Mouse (Mus musculus): ENCODE measurements around the gene Trim45. TPM values are rescaled to one million over a fixed set of nuclear protein-coding genes. Genes with fewer than 3 reads are reported as not detected.

Trim45 gene
- polyA plus RNA-seq, 1 experiment = 7.6 TPM

DNA sequence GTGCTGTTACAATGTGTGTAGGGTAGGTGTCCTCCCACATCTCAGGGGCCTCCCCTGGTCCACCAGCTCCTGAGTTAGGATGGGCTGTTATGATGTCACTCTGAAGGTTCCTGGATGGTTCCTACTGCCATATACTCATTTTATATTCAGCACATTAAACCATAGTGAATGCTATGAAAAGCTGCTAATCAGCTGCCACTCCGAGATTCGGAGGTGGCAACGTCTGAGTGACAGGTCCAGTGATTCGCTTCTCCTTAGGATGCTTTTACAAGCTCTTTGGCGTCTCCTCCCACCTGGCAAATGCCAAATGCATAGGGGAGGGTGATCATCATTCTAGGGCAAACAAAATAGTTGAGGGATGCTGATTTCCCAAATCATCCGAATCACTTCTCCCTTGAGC is 26.5 kb upstream of the Trim45 start:
- H3K27me3 ChIP-seq (ENCODE audit: control insufficient read depth, insufficient read depth, low read length) = no peaks in the 10 kb centered on the region
- peaks cover 4% of the 10 kb centered on the region; the same call in 1 of the 2 replicates for H3K4me1 ChIP-seq (ENCODE audit: control insufficient read depth, insufficient read depth, low read length)
- no peak overlapping the region for H3K27ac ChIP-seq (ENCODE audit: insufficient read depth, low read length)
- 51% methylated on average over 6 of the region's 6 CpGs for WGBS
- DNase-seq = no peak
- H3K4me3 ChIP-seq (replicated peaks; ENCODE audit: insufficient read depth, low read depth, low read length) = no peak overlapping the region
- TF ChIP-seq CTCF (IDR thresholded peaks at IDR 0.05; ENCODE audit: borderline replicate concordance, insufficient read depth, low read depth, low read length) = no peak
- TF ChIP-seq POLR2A (IDR thresholded peaks at IDR 0.05; ENCODE audit: borderline replicate concordance, insufficient read depth, low read length) = no peak

DNA sequence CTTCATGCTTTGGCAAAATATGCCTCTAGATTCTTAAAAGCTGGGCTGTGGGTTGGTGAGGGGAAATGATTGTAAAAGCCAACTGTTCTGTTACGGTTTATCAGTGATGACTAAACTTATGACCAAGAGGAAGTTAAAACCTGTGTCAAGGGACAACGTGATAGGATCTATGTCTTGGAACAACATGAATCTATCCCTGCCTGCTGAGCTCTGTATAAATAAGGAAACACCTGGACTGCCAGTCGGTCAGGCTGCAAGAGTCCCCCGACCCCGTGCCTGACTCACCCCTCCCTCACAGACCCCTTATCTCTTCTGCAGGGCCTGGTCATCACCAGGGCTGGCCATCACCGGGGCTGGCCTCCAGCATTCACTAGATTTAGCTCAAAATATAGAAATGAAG is 15.9 kb upstream of the Trim45 start:
- no peak overlapping the region for H3K27ac ChIP-seq (ENCODE audit: insufficient read depth, low read length)
- 81% methylated on average over 6 of the region's 6 CpGs for WGBS
- TF ChIP-seq CTCF (IDR thresholded peaks at IDR 0.05; ENCODE audit: borderline replicate concordance, insufficient read depth, low read depth, low read length) (no peak), POLR2A (IDR thresholded peaks at IDR 0.05; ENCODE audit: borderline replicate concordance, insufficient read depth, low read length) (no peak)

GRCm38 (mm10) chr3:100906916-100907315 is 15.1 kb upstream of the Trim45 start:
- Histone ChIP-seq H3K4me1 (ENCODE audit: control insufficient read depth, insufficient read depth, low read length) (no peaks in the 10 kb centered on the region), H3K27me3 (ENCODE audit: control insufficient read depth, insufficient read depth, low read length) (no peaks in the 10 kb centered on the region), H3K27ac (ENCODE audit: insufficient read depth, low read length) (no peak overlapping the region), H3K4me3 (replicated peaks; ENCODE audit: insufficient read depth, low read depth, low read length) (no peak overlapping the region)
- 29% methylated on average over 3 of the region's 3 CpGs for WGBS
- no peak for TF ChIP-seq POLR2A (IDR thresholded peaks at IDR 0.05; ENCODE audit: borderline replicate concordance, insufficient read depth, low read length)
- TF ChIP-seq CTCF (IDR thresholded peaks at IDR 0.05; ENCODE audit: borderline replicate concordance, insufficient read depth, low read depth, low read length) = no peak
- DNase-seq = no peak

More for the DNA sequence above, 15.9 kb upstream of the Trim45 start:
- no peak overlapping the region for H3K4me3 ChIP-seq (replicated peaks; ENCODE audit: insufficient read depth, low read depth, low read length)
- no peaks in the 10 kb centered on the region for H3K27me3 ChIP-seq (ENCODE audit: control insufficient read depth, insufficient read depth, low read length)
- no peaks in the 10 kb centered on the region for H3K4me1 ChIP-seq (ENCODE audit: control insufficient read depth, insufficient read depth, low read length)
- DNase-seq = no peak

DNA sequence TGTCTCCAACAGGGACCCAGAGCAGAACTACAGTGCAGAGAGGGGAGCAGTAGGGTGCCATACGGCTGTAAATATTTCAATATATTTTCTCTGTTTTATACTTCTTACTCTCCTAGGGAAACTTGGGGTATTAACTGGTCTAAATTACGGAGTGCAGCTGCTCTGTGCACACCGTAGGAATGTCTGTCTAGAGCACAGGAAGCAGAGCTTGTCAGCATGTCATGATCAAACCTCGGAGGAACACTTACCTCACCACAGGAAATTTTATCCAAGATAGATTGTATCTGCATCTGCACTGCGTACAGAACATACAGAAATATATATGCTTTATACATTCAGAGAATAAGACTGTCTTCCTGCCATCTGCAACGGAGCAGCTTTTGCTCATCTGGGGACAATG is 13.4 kb upstream of the Trim45 start:
- H3K27me3 ChIP-seq (ENCODE audit: control insufficient read depth, insufficient read depth, low read length) = no peaks in the 10 kb centered on the region
- WGBS = 64% methylated on average over 6 of the region's 6 CpGs
- no peak overlapping the region for H3K27ac ChIP-seq (ENCODE audit: insufficient read depth, low read length)
- DNase-seq = no peak
- TF ChIP-seq POLR2A (IDR thresholded peaks at IDR 0.05; ENCODE audit: borderline replicate concordance, insufficient read depth, low read length) = no peak
- no peak for TF ChIP-seq CTCF (IDR thresholded peaks at IDR 0.05; ENCODE audit: borderline replicate concordance, insufficient read depth, low read depth, low read length)
- H3K4me1 ChIP-seq (ENCODE audit: control insufficient read depth, insufficient read depth, low read length) = no peaks in the 10 kb centered on the region
- no peak overlapping the region for H3K4me3 ChIP-seq (replicated peaks; ENCODE audit: insufficient read depth, low read depth, low read length)

GRCm38 (mm10) chr3:100910621-100911020 is 11.4 kb upstream of the Trim45 start:
- no peaks in the 10 kb centered on the region for H3K27me3 ChIP-seq (ENCODE audit: control insufficient read depth, insufficient read depth, low read length)
- no peaks in the 10 kb centered on the region for H3K4me1 ChIP-seq (ENCODE audit: control insufficient read depth, insufficient read depth, low read length)
- no peak for DNase-seq
- H3K4me3 ChIP-seq (replicated peaks; ENCODE audit: insufficient read depth, low read depth, low read length) = no peak overlapping the region
- 52% methylated on average over 5 of the region's 5 CpGs for WGBS
- TF ChIP-seq CTCF (IDR thresholded peaks at IDR 0.05; ENCODE audit: borderline replicate concordance, insufficient read depth, low read depth, low read length) (no peak), POLR2A (IDR thresholded peaks at IDR 0.05; ENCODE audit: borderline replicate concordance, insufficient read depth, low read length) (no peak)
- H3K27ac ChIP-seq (ENCODE audit: insufficient read depth, low read length) = no peak overlapping the region

DNA sequence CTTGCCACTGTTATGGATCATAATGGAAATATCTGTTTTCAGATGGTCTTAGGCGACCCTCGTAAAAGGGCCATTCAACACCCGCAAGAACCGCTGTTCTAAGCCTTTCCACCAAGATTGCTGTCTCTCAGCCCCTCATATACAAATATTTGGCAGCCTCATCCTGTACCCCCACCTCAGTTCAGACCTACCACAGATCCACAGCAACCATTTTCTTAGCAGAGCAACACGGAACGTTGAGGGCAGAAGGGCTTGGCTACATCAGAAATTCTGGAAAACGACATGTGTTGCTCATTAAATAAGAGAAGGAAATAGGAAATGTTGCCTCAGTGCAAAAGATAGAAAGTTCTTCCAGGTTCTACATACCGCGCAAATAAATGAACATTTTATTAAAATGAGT is 11.0 kb upstream of the Trim45 start:
- no peak overlapping the region for H3K27ac ChIP-seq (ENCODE audit: insufficient read depth, low read length)
- TF ChIP-seq POLR2A (IDR thresholded peaks at IDR 0.05; ENCODE audit: borderline replicate concordance, insufficient read depth, low read length) (no peak), CTCF (IDR thresholded peaks at IDR 0.05; ENCODE audit: borderline replicate concordance, insufficient read depth, low read depth, low read length) (no peak)
- no peaks in the 10 kb centered on the region for H3K4me1 ChIP-seq (ENCODE audit: control insufficient read depth, insufficient read depth, low read length)
- no peak for DNase-seq
- 78% methylated on average over 9 of the region's 9 CpGs for WGBS
- H3K4me3 ChIP-seq (replicated peaks; ENCODE audit: insufficient read depth, low read depth, low read length) = no peak overlapping the region
- H3K27me3 ChIP-seq (ENCODE audit: control insufficient read depth, insufficient read depth, low read length) = no peaks in the 10 kb centered on the region

DNA sequence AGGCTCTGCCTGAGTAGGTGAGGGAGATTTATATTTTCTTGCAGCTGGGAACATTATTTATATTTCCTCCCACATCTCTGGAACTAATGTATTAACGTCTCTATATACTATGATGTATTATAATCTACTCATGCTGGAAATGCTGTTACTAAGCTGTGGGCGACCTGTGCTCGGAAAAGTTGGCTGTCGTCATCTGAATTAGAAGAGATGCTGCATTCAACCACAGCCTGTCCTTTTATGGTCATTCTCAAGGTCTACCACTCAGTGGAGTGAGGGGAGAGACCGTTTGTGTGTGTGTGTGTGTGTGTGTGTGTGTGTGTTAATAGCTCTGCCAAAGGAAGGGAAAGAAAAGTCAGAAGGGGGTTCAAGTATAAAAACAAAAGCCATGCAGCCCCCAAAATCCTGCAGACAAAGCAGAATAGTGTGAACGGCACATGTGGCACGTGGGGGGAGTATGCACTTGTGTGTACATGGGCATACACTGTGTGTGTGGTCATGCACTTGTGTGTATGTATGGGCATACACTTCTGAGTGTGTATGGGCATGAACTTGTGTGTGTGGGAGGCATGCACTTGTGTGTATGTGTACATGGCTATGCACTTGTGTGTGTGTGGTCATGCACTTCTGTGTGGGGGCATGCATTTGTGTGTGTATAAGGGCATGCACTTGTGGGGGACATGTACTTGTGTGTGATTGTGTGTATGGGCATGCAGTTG is 10.3 kb upstream of the Trim45 start:
- TF ChIP-seq POLR2A (IDR thresholded peaks at IDR 0.05; ENCODE audit: borderline replicate concordance, insufficient read depth, low read length) = no peak
- no peak for TF ChIP-seq CTCF (IDR thresholded peaks at IDR 0.05; ENCODE audit: borderline replicate concordance, insufficient read depth, low read depth, low read length)
- WGBS = 76% methylated on average over 7 of the region's 7 CpGs
- Histone ChIP-seq H3K27me3 (ENCODE audit: control insufficient read depth, insufficient read depth, low read length) (no peaks in the 10 kb centered on the region), H3K4me1 (ENCODE audit: control insufficient read depth, insufficient read depth, low read length) (no peaks in the 10 kb centered on the region), H3K27ac (ENCODE audit: insufficient read depth, low read length) (no peak overlapping the region), H3K4me3 (replicated peaks; ENCODE audit: insufficient read depth, low read depth, low read length) (no peak overlapping the region)
- no peak for DNase-seq

DNA sequence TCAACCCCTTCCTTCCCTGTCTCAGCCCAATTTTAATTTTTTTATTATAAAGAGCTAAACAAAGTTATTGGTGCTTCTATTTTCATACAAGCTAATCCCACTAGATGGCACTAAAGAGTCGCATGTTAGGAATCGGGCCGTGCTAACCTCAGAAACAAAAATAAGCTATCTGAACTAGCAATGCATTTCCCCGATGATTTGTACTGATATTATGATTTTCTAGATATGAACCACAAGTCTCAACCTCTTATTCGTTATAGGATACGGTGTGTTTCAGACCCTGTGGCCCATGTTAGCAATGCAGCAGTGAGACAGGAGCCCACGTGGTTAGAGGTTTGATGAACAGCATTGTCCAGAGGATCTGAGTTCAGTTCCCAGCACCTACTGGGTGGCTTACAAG is 5.2 kb upstream of the Trim45 start:
- no peak overlapping the region for H3K27ac ChIP-seq (ENCODE audit: insufficient read depth, low read length)
- TF ChIP-seq POLR2A (IDR thresholded peaks at IDR 0.05; ENCODE audit: borderline replicate concordance, insufficient read depth, low read length) (no peak), CTCF (IDR thresholded peaks at IDR 0.05; ENCODE audit: borderline replicate concordance, insufficient read depth, low read depth, low read length) (peak; percentile 21; the same call in 1 of the 2 replicates)
- no peaks in the 10 kb centered on the region for H3K4me1 ChIP-seq (ENCODE audit: control insufficient read depth, insufficient read depth, low read length)
- 8% methylated on average over 7 of the region's 7 CpGs for WGBS
- H3K27me3 ChIP-seq (ENCODE audit: control insufficient read depth, insufficient read depth, low read length) = no peaks in the 10 kb centered on the region
- DNase-seq = peak in 1 of 2 experiments; percentile 35
- H3K4me3 ChIP-seq (replicated peaks; ENCODE audit: insufficient read depth, low read depth, low read length) = no peak overlapping the region
